Mouse (Mus musculus) heart, adult 2 months (tissue): ENCODE measurements at regions not wholly inside any gene's neighbourhood (a gene's known extent, or its start where the extent isn't known, plus 50 kb on each side); places are given as distances from the start of the nearest gene placed in this dataset.

Source experiments
- CTCF ChIP-seq: fragments of 200-600 bp; IDR thresholded peaks from 2 replicates; pipeline ENCODE4 v1.8.1; 2022; ENCODE audit warnings: antibody characterized with exemption, mild to moderate bottlenecking, moderate library complexity
- EP300 ChIP-seq: fragments of 200-500 bp; IDR thresholded peaks from 2 replicates; pipeline ENCODE4 v1.6.1; 2011; ENCODE audit warnings: low read depth, low read length, control low read depth; ENCODE audit not compliant: insufficient read depth
- POLR2A ChIP-seq: fragments of 200-500 bp; IDR thresholded peaks from 2 replicates; pipeline ENCODE4 v1.6.1; 2011; ENCODE audit warnings: mild to moderate bottlenecking, low read depth, low read length, control low read depth; ENCODE audit not compliant: insufficient read depth

GRCm38 (mm10) chr3:45649361-45649760, 271.2 kb downstream of the Pcdh10 start:
- TF ChIP-seq EP300 (no peak), POLR2A (no peak), CTCF (no peak)
